Mouse (Mus musculus): Measurements from ENCODE around the gene Gm38119.
A peak's percentile ranks its signal among the peaks of the same experiment; 100 is the strongest.

DNA sequence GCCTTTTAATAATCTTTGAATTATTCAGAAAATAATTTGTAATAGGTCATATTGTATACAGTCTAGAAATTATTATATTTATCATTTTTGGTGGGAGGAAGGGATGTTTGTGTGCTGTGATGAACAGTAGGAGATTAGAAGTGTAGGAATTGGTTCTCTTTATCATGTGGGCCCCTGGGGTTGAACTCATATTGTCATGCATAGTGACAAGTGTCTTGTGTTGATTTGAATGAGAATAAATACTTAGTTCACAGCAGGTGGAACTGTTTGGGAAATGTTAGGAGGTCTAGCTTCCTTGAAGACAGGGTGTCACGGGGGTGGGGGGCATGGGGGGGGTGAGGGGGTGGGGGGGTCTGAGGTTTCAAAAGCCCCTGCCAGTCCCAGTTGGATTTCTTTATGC, 44.3 kb downstream of the Gm38119 start:
- no peak for TF ChIP-seq CTCF (conservative IDR thresholded peaks at IDR 0.05; ENCODE audit: low read length)
- TF ChIP-seq NANOG (IDR thresholded peaks at IDR 0.05; ENCODE audit: borderline replicate concordance, low read length) = peak; percentile 56; the same call in 1 of the 2 replicates
- peak; percentile 88 for TF ChIP-seq POU5F1 (IDR thresholded peaks at IDR 0.05; ENCODE audit: borderline replicate concordance, low read length)
